Mouse (Mus musculus) lung, embryonic 14.5 days (tissue): Measurements from ENCODE around the gene Cse1l. TPM values are rescaled to one million over a fixed set of nuclear protein-coding genes. Genes with fewer than 3 reads are reported as not detected.

ENCODE experiments used
- ATAC-seq: fragments of 200-750 bp; cut with Nextera tagmentation; 2 replicates; pipeline ENCODE4 v1.8.0; 2017; ENCODE audit warnings: mild to moderate bottlenecking, moderate TSS enrichment, moderate library complexity; ENCODE audit not compliant: insufficient read depth
- DNase-seq: peaks from one replicate; pipeline ENCODE4 v3.0.0-alpha.2; 2015
- H3K27ac ChIP-seq: fragments of 300-500 bp; sonication (generic); 2 replicates; pipeline ENCODE4 v1.5.1; 2014; ENCODE audit warnings: low read depth, mild to moderate bottlenecking, moderate library complexity
- H3K27me3 ChIP-seq: fragments of 300-500 bp; sonication (generic); 2 replicates; pipeline ENCODE4 v1.6.1; 2014; ENCODE audit warnings: low read length, control low read depth; ENCODE audit not compliant: insufficient read depth
- H3K36me3 ChIP-seq: fragments of 300-500 bp; sonication (generic); 2 replicates; pipeline ENCODE4 v1.6.1; 2014; ENCODE audit warnings: control low read depth; ENCODE audit not compliant: insufficient read depth
- H3K4me1 ChIP-seq: fragments of 300-500 bp; sonication (generic); 2 replicates; pipeline ENCODE4 v1.6.1; 2014; ENCODE audit warnings: antibody characterized with exemption, control low read depth; ENCODE audit not compliant: insufficient read depth
- H3K4me2 ChIP-seq: fragments of 300-500 bp; sonication (generic); 2 replicates; pipeline ENCODE4 v1.6.1; 2014; ENCODE audit warnings: mild to moderate bottlenecking
- H3K4me3 ChIP-seq: fragments of 300-500 bp; sonication (generic); 2 replicates; pipeline ENCODE4 v1.5.1; 2014; ENCODE audit warnings: low read depth, low read length
- H3K9ac ChIP-seq: fragments of 300-500 bp; sonication (generic); 2 replicates; pipeline ENCODE4 v1.6.1; 2014
- H3K9me3 ChIP-seq: fragments of 300-500 bp; sonication (generic); 2 replicates; pipeline ENCODE4 v1.6.1; 2016; ENCODE audit warnings: low read depth, low read length, control low read depth
- CTCF ChIP-seq: IDR thresholded peaks from 2 replicates; pipeline ENCODE4 v1.5.1; 2016; ENCODE audit warnings: antibody characterized with exemption, low read depth
- WGBS: fragments of 180-500 bp; shearing (Covaris S2); extraction: QIAGEN DNeasy Blood & Tissue Kit; methylation state at CpG from one replicate; pipeline ENCODE4 v1.1.7; 2014; 5-methylcytosine and 5-hydroxymethylcytosine counted together
- polyA plus RNA-seq: library from polyadenylated mRNA; unstranded; fragments of >200 nt; fragmentation: Nextera tagmentation; extraction: Ambion mirVana; gene quantifications from 2 replicates; pipeline ENCODE4 v1.2.1, GENCODE M21; 2014

Cse1l gene
- polyA plus RNA-seq: 177 TPM in 2 replicates

DNA sequence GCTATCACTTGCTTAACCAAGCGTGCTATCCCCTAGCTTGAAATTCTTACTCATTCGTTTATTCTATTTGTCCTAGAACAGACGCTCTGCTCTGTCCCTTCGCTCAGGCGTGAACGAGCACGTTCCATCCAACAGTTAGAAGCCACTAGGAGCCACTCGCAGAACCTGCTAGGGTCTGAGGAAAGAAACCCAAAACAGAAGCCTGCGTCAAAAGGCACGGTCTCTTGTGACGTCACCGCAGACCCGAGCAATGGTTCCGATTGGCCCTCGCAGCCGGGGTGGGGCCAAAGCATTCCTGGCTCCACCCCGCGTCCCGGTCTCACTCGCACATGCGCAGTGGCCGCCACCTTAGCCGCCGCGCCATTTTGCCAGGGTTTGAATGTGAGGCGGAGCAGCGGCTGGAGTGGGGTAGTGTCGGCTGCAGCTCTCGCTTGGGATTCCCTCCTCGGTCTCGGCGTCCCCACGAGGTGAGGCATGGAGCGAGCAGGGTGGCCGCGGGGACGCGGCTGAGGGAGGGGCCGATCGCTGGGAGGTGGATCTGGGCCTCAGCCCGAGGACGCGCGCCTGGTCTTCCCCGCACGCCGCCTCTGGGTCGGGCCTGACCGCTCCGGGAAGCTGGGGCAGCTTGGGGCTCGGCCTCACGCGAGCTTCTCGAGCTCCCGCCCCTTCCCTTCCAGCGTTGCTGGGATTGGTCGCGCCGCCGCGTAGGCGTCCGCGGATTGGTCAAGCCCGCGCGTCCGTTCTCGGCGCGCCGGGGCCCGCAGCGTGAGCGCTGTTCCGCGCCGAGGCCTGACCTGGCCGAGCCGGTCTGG lies at the start of gene Cse1l:
Gene Cse1l (plus strand): TSS at position 330 of the 812 bp plus-strand sequence.
- H3K9ac ChIP-seq: peak within 1 kb of the TSS; percentile 93
- peak; percentile 100 for DNase-seq
- no peaks in the 10 kb centered on the region for H3K27me3 ChIP-seq
- peaks cover 12% of the 10 kb centered on the region for H3K36me3 ChIP-seq
- H3K9me3 ChIP-seq: no peaks in the 10 kb centered on the region
- peak within 1 kb of the TSS; percentile 99 for H3K27ac ChIP-seq
- peaks cover 5% of the 10 kb centered on the region; the same call in 1 of the 2 replicates for H3K4me1 ChIP-seq
- H3K4me3 ChIP-seq: peak within 1 kb of the TSS; percentile 70
- no peak for TF ChIP-seq CTCF
- peak; percentile 98 for ATAC-seq
- H3K4me2 ChIP-seq: peak within 1 kb of the TSS; percentile 91
- under 1% methylated on average over 79 of the region's 80 CpGs for WGBS

DNA sequence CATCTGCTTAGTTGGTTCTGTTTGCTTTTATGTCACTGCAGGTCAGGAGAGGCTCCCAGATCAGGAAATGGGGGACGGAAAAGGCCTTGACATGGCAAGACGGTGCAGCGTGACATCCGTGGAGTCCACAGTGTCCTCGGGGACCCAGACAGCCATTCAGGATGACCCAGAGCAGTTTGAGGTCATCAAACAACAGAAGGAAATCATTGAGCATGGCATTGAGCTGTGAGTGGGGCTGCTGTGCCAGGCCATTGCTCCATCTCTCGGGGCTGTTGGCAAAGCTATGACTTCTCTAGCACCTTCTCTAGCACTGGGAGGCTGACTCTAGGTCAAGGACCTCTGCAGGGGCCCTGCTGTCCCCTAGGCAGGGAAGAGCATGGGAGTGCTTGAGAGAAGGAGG lies 49.5 kb upstream of the Cse1l start:
- ATAC-seq: no peak
- H3K9ac ChIP-seq: no peak overlapping the region
- no peaks in the 10 kb centered on the region for H3K27me3 ChIP-seq
- no peak overlapping the region for H3K4me2 ChIP-seq
- no peaks in the 10 kb centered on the region for H3K4me1 ChIP-seq
- 83% methylated on average over 6 of the region's 6 CpGs for WGBS
- H3K9me3 ChIP-seq: no peaks in the 10 kb centered on the region
- H3K27ac ChIP-seq: no peak overlapping the region
- H3K4me3 ChIP-seq: no peak overlapping the region
- peaks cover 74% of the 10 kb centered on the region for H3K36me3 ChIP-seq
- TF ChIP-seq CTCF: no peak
- DNase-seq: no peak

DNA sequence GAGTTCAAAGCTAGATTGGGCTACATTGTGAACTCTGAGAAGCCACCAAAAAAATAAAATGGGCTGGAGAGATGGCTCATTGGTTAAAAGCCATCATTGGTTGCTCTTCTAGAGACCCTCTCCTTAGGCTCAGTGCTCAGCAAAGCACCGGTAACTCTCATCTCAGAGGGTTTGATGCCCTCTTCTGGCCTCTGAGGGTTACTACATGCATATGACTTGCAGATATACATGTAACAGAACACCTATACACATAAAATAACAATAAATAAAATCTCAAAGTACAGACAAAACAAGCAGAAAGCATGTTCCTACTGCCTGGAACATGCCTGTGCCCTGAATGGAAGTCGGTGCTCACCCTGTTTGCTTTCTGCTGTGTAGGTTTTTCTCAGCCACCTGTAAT lies 48.7 kb upstream of the Cse1l start:
- 83% methylated on average over 2 of the region's 2 CpGs for WGBS
- no peaks in the 10 kb centered on the region for H3K4me1 ChIP-seq
- DNase-seq (peak; percentile 42), ATAC-seq (no peak)
- no peaks in the 10 kb centered on the region for H3K27me3 ChIP-seq
- peaks cover 74% of the 10 kb centered on the region for H3K36me3 ChIP-seq
- H3K4me3 ChIP-seq: no peak overlapping the region
- peak; percentile 44 for TF ChIP-seq CTCF
- no peak overlapping the region for H3K27ac ChIP-seq
- no peaks in the 10 kb centered on the region for H3K9me3 ChIP-seq
- H3K4me2 ChIP-seq: no peak overlapping the region
- H3K9ac ChIP-seq: no peak overlapping the region

DNA sequence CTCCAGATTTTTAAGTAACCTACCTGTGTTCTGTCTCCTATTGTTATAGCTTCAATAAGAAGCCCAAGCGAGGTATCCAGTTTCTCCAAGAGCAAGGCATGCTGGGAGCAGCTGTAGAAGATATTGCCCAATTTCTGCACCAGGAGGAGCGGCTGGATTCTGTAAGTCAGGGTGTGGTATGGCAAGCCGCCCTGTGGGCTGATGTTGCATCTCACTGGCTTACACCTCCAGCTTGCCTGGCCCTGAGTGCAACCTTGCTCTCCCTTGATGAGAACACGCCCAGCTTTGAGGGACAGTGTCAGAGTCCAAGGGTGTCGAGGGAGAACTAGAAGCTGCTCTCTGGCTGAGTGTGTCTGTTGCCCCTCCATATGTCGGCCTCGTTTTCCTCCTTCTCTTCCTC lies 46.6 kb upstream of the Cse1l start:
- Histone ChIP-seq H3K4me2 (no peak overlapping the region), H3K9ac (no peak overlapping the region), H3K9me3 (no peaks in the 10 kb centered on the region), H3K27ac (no peak overlapping the region), H3K4me3 (no peak overlapping the region), H3K4me1 (no peaks in the 10 kb centered on the region), H3K36me3 (peaks cover 77% of the 10 kb centered on the region), H3K27me3 (no peaks in the 10 kb centered on the region)
- DNase-seq (no peak), ATAC-seq (no peak)
- no peak for TF ChIP-seq CTCF
- 74% methylated on average over 7 of the region's 7 CpGs for WGBS

DNA sequence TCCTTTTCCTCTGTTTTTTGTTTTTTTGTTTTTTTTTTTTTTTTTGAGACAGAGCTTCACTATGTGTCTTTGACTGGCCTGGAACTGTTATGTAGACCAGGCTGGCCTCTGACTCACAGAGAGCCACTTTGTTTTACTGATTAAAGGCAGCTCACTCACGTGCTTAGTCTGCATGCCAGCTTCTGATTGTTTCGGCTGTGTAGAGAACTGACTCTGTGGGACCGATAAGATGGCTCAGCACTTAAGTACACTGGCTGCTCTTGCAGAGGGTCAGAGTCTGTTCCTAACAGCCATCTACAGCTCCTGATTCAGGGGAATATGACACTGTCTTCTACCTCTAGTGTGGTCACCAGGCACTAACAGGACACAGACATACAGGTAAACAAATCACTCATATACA lies 43.3 kb upstream of the Cse1l start:
- TF ChIP-seq CTCF: no peak
- H3K27me3 ChIP-seq: no peaks in the 10 kb centered on the region
- no peak overlapping the region for H3K4me2 ChIP-seq
- H3K4me1 ChIP-seq: no peaks in the 10 kb centered on the region
- H3K27ac ChIP-seq: no peak overlapping the region
- no peaks in the 10 kb centered on the region for H3K9me3 ChIP-seq
- H3K9ac ChIP-seq: no peak overlapping the region
- 72% methylated on average over 3 of the region's 3 CpGs for WGBS
- DNase-seq: no peak
- ATAC-seq: no peak
- H3K4me3 ChIP-seq: no peak overlapping the region
- peaks cover 86% of the 10 kb centered on the region for H3K36me3 ChIP-seq

DNA sequence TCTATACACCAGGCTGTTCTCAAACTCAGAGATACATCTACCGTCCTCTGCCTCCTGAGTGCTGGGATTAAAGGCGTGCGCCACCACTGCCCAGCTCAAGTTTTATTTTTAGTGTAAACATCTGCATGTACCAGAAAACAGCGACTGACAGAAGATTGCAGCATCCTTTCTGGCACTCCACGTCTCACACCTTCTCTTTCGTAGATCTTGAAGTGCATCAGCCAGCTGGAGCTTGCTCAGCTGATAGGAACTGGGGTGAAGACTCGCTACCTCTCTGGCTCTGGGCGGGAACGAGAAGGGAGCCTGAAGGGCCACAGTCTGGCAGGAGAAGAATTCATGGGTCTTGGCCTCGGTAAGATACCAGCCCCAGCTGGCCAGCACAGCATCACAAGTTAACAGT lies 40.4 kb upstream of the Cse1l start:
- ATAC-seq (no peak), DNase-seq (no peak)
- peaks cover 87% of the 10 kb centered on the region for H3K36me3 ChIP-seq
- H3K27me3 ChIP-seq: no peaks in the 10 kb centered on the region
- no peak for TF ChIP-seq CTCF
- H3K9me3 ChIP-seq: no peaks in the 10 kb centered on the region
- 69% methylated on average over 10 of the region's 10 CpGs for WGBS
- no peak overlapping the region for H3K4me3 ChIP-seq
- no peak overlapping the region for H3K4me2 ChIP-seq
- no peak overlapping the region for H3K9ac ChIP-seq
- no peaks in the 10 kb centered on the region for H3K4me1 ChIP-seq
- no peak overlapping the region for H3K27ac ChIP-seq

DNA sequence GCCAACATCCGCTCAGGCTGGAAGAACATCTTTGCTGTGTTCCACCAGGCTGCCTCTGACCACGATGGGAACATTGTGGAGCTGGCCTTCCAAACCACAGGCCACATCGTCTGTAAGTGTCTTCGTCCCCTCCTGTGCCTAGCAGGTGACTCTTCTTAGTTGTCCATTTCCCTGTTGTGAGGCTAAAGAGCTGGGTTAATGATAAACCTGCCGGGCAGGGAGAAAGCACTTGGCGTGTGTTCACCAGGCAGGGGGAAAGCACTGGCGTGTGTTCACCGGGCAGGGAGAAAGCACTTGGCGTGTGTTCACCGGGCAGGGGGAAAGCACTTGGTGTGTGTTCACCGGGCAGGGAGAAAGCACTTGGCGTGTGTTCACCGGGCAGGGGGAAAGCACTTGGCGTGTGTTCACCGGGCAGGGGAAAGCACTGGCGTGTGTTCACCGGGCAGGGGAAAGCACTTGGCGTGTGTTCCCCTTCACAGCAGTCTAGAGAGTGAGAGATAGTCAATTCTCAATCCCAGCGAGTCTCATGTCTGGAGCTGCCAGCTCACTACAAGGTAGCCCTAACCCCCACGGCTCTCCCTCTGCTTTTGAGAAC lies 35.5 kb upstream of the Cse1l start:
- 74% methylated on average over 20 of the region's 20 CpGs for WGBS
- TF ChIP-seq CTCF: no peak

More for the DNA sequence above, 35.5 kb upstream of the Cse1l start:
- Histone ChIP-seq H3K4me3 (no peak overlapping the region), H3K9me3 (no peaks in the 10 kb centered on the region), H3K36me3 (peaks cover 76% of the 10 kb centered on the region), H3K27ac (no peak overlapping the region), H3K9ac (no peak overlapping the region), H3K4me1 (no peaks in the 10 kb centered on the region), H3K4me2 (no peak overlapping the region), H3K27me3 (no peaks in the 10 kb centered on the region)
- ATAC-seq (no peak), DNase-seq (no peak)
